Mouse (Mus musculus): ENCODE measurements around the gene Tprgl.

Gene Tprgl

GRCm38 (mm10) chr4:154109850-154110243, 50.6 kb downstream of the Tprgl start:
- no peak for DNase-seq

GRCm38 (mm10) chr4:154109216-154109849, 51.1 kb downstream of the Tprgl start:
- peak; percentile 95 to 97 for DNase-seq
